Mouse (Mus musculus): ENCODE results near the gene Acsbg2.

DNA sequence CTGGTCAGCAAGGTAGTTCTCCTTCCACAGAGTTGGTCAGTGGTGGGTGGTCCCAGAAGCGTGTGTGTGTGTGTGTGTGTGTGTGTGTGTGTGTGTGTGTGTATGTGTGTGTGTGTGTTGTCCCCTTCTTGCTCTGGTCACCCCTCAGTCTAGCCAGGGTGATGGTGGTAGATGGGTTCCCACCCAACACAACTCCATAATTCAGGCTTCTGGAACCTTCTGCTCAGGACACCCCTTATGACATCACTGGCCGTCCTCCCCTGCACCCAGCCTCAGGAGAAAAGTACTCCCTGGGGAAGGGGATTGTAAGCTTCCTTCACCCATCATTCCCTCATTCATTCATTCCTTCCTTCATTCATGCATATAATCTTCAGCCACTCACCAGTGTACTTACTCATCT lies at the start of gene Acsbg2:
- no peak for TF ChIP-seq TAL1 (IDR thresholded peaks at IDR 0.05; ENCODE audit: low read length)
- TF ChIP-seq GATA1 (IDR thresholded peaks at IDR 0.05; ENCODE audit: low read length): no peak
